Mouse (Mus musculus) heart, adult 2 months (tissue): ENCODE data around the gene Maf.

Experiments used
- CTCF ChIP-seq: fragments of 200-600 bp; IDR thresholded peaks from 2 replicates; pipeline ENCODE4 v1.8.1; 2022; ENCODE audit warnings: antibody characterized with exemption, mild to moderate bottlenecking, moderate library complexity
- POLR2A ChIP-seq: fragments of 200-500 bp; IDR thresholded peaks from 2 replicates; pipeline ENCODE4 v1.6.1; 2011; ENCODE audit warnings: mild to moderate bottlenecking, low read depth, low read length, control low read depth; ENCODE audit not compliant: insufficient read depth

- TF ChIP-seq CTCF (no peak), POLR2A (no peak)
Observed at GRCm38 (mm10) chr8:115664866-115665265, 42.7 kb downstream of the Maf start.
